Mouse (Mus musculus) forebrain, embryonic 14.5 days (tissue): ENCODE measurements around the gene Gm4201. TPM values are rescaled to one million over a fixed set of nuclear protein-coding genes. Genes with fewer than 3 reads are reported as not detected.
"Not testable (repeated sequence)": the region's sequence is repeated elsewhere in the genome, so short reads cannot be mapped to it uniquely, and the experiment has no call there.

Source experiments
- ATAC-seq: fragments of 200-750 bp; cut with Nextera tagmentation; 2 replicates; pipeline ENCODE4 v1.8.0; 2017; ENCODE audit warnings: mild to moderate bottlenecking, moderate library complexity
- DNase-seq: peaks from one replicate; pipeline ENCODE4 v3.0.0-alpha.2; 2015; ENCODE audit warnings: low spot score
- H3K27ac ChIP-seq: fragments of 300-500 bp; sonication (generic); 2 replicates; pipeline ENCODE4 v1.5.1; 2014; ENCODE audit warnings: low read depth, mild to moderate bottlenecking, control low read depth, low read length, moderate library complexity
- H3K27me3 ChIP-seq: fragments of 300-500 bp; sonication (generic); replicated peaks from 2 replicates; pipeline ENCODE4 v1.6.1; 2014; ENCODE audit warnings: low read length, control low read depth, mixed read lengths; ENCODE audit not compliant: control insufficient read depth, insufficient read depth
- H3K36me3 ChIP-seq: fragments of 300-500 bp; sonication (generic); 2 replicates; pipeline ENCODE4 v1.6.1; 2014; ENCODE audit warnings: low read length, control low read depth; ENCODE audit not compliant: control insufficient read depth, insufficient read depth
- H3K4me1 ChIP-seq: fragments of 300-500 bp; sonication (generic); 2 replicates; pipeline ENCODE4 v1.6.1; 2014; ENCODE audit warnings: antibody characterized with exemption, low read length, control low read depth; ENCODE audit not compliant: control insufficient read depth, insufficient read depth
- H3K4me2 ChIP-seq: fragments of 300-500 bp; sonication (generic); 2 replicates; pipeline ENCODE4 v1.6.1; 2014; ENCODE audit warnings: mild to moderate bottlenecking, control low read depth, low read length
- H3K4me3 ChIP-seq: fragments of 300-500 bp; sonication (generic); 2 replicates; pipeline ENCODE4 v1.5.1; 2014; ENCODE audit warnings: low read depth, low read length, control low read depth
- H3K9ac ChIP-seq: fragments of 300-500 bp; sonication (generic); 2 replicates; pipeline ENCODE4 v1.6.1; 2014; ENCODE audit warnings: mild to moderate bottlenecking, low read length, control low read depth, moderate library complexity
- H3K9me3 ChIP-seq: fragments of 300-500 bp; sonication (generic); replicated peaks from 2 replicates; pipeline ENCODE4 v1.6.1; 2016; ENCODE audit warnings: low read length, control low read depth, mixed read lengths; ENCODE audit not compliant: control insufficient read depth
- WGBS: fragments of 180-500 bp; shearing (Covaris S2); extraction: QIAGEN DNeasy Blood & Tissue Kit; methylation state at CpG from one replicate; pipeline ENCODE4 v1.1.7; 2014; 5-methylcytosine and 5-hydroxymethylcytosine counted together
- polyA plus RNA-seq: library from polyadenylated mRNA; unstranded; fragments of >200 nt; fragmentation: Nextera tagmentation; extraction: Ambion mirVana; gene quantifications from 2 replicates; pipeline ENCODE4 v1.2.1, GENCODE M21; 2014

Gm4201 gene
- not detected in 2 replicates for polyA plus RNA-seq

- not testable (repeated sequence) for H3K27me3 ChIP-seq, ATAC-seq, H3K9me3 ChIP-seq, DNase-seq, H3K27ac ChIP-seq, H3K36me3 ChIP-seq, H3K4me3 ChIP-seq, H3K4me1 ChIP-seq, H3K9ac ChIP-seq, H3K4me2 ChIP-seq
- no CpG with 5 or more reads among the region's 3 CpGs for WGBS
Observed at GRCm38 (mm10) chr7:22565243-22565642, at the start of gene Gm4201. TSS of gene Gm4201 (minus strand) at chr7:22565343.

DNA sequence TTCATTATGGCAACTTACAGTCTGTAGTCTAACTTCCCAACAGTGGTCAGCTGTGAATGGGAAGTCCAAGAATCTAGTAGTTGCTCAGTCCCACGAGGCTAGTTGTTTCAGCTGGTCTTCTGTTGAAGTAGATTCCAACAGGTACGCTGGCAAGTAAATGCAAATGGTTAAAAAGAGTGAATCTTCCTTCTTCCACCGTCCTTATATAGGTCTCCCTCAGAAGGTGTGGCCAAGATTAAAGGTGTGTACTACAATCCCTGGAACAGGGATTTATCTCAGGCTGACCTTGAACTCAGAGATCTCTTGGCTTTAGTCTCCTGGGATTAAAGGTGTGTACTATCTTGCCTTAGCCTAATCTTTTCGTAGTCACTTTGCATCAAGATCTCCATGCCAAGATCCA lies 22.9 kb upstream of the Gm4201 start, which contains the start of gene Gm4565:
Gm4565 (minus strand) TSS at position 101 of the 400 bp plus-strand sequence.
- ATAC-seq, H3K36me3 ChIP-seq, H3K4me3 ChIP-seq, H3K9me3 ChIP-seq, H3K4me2 ChIP-seq, H3K27me3 ChIP-seq, H3K27ac ChIP-seq, H3K4me1 ChIP-seq, H3K9ac ChIP-seq, DNase-seq: not testable (repeated sequence)
- 77% methylated on average over 2 of the region's 4 CpGs for WGBS

GRCm38 (mm10) chr7:22534787-22535186 lies 30.4 kb downstream of the Gm4201 start, which contains the start of gene Gm8677:
TSS of gene Gm8677 (minus strand) at chr7:22534887.
- H3K27ac ChIP-seq, H3K36me3 ChIP-seq, H3K4me1 ChIP-seq, H3K4me3 ChIP-seq, H3K27me3 ChIP-seq, DNase-seq, H3K4me2 ChIP-seq, ATAC-seq, H3K9me3 ChIP-seq, H3K9ac ChIP-seq: not testable (repeated sequence)
- no CpG with 5 or more reads among the region's 1 CpGs for WGBS

DNA sequence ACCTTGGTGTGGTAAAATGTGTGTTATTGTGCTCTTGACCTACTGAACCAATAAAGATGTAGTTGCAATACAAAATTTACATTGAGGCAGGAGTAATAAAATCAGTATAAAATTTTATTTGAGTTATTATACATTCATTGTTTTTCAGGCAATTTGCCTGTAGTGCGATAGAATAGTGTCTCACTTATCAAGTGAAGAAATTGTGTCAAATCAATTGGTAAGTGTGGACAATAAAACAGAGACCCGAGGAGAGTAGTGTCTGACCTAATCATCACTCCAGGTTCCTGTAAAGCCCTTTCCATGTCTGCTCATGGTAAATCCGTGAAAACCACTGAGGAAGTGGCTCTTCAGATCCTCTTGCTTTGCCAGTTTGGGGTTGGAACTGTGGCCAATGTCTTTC lies 42.5 kb downstream of the Gm4201 start, which contains the start of gene Vmn1r152:
Vmn1r152 (plus strand) TSS at position 301 of the 400 bp plus-strand sequence.
- DNase-seq, H3K4me1 ChIP-seq, H3K9ac ChIP-seq, H3K27me3 ChIP-seq, H3K4me2 ChIP-seq, H3K36me3 ChIP-seq, H3K9me3 ChIP-seq, H3K4me3 ChIP-seq, ATAC-seq, H3K27ac ChIP-seq: not testable (repeated sequence)
- WGBS: no CpG with 5 or more reads among the region's 3 CpGs

Other genes with a start within 250 kb of the Gm4201 start
- gene Gm4187, start 235.6 kb downstream of the Gm4201 start, polyA plus RNA-seq: not detected in 2 replicates
- gene Gm8660, start 194.3 kb downstream of the Gm4201 start, polyA plus RNA-seq: not detected in 2 replicates
- gene Vmn1r148, start 151.8 kb downstream of the Gm4201 start, polyA plus RNA-seq: not detected in 2 replicates
- not detected in 2 replicates for gene Vmn1r149, start 127.1 kb downstream of the Gm4201 start, polyA plus RNA-seq
- not detected in 2 replicates for gene Gm10665, start 101.3 kb downstream of the Gm4201 start, polyA plus RNA-seq
- not detected in 2 replicates for gene Vmn1r151, start 65.7 kb downstream of the Gm4201 start, polyA plus RNA-seq
- not detected in 2 replicates for gene Vmn1r152, start 42.4 kb downstream of the Gm4201 start, polyA plus RNA-seq
- gene Gm8677, start 30.5 kb downstream of the Gm4201 start, polyA plus RNA-seq: not detected in 2 replicates
- not detected in 2 replicates for gene Gm4565, start 22.8 kb upstream of the Gm4201 start, polyA plus RNA-seq
- not detected in 2 replicates for gene Vmn1r155, start 92.7 kb upstream of the Gm4201 start, polyA plus RNA-seq
- not detected in 2 replicates for gene Gm8693, start 127.0 kb upstream of the Gm4201 start, polyA plus RNA-seq
- not detected in 2 replicates for gene Gm4567, start 154.4 kb upstream of the Gm4201 start, polyA plus RNA-seq
- not detected in 2 replicates for gene Vmn1r157, start 196.4 kb upstream of the Gm4201 start, polyA plus RNA-seq
- gene Vmn1r158, start 225.4 kb upstream of the Gm4201 start, polyA plus RNA-seq: not detected in 2 replicates